Mouse (Mus musculus): ENCODE measurements around the gene Gga2.

Gene Gga2

GRCm38 (mm10) chr7:122020667-122021354, at the start of gene Gga2:
Gene Gga2 (minus strand): TSS chr7:122021222.
- DNase-seq (ENCODE audit: low spot score in 2 of 2): peak; percentile 83 to 87

- DNase-seq (ENCODE audit: low spot score in 2 of 2): peak in 1 of 2 experiments; percentile 34
Observed at GRCm38 (mm10) chr7:122067517-122068381, 46.7 kb upstream of the Gga2 start.

DNA sequence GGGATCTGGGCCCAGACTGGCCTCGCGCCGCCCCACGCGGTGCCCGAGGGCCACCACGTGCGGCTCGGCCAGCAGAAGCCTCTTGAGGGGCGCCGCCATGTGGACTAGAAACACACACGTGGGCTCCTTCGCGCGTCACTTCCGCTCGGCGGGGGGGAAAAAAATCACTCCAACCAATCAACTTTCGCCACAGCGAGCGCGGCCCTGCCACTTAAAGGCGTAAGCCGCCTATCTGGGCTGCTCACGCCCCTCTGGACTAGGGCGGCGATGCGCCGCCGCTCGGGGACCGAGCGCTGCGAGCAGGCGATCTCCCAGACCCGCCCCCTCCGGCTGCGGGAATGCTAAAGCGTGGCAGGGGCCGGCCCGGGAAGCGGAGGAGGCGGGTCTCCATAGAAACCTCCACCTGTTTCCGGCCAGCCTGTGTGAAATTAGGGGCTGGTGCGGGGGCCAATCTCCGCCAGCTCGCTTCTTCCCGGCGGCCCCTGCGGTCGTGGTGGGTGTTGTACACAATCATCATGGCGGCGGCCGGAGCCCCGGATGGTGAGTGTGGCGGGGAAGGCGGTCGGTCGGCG, 46.0 kb upstream of the Gga2 start, which contains the start of the genes Ubfd1 and Ears2:
Gene Ubfd1, plus strand, starts transcription at position 231 of the 572 bp plus-strand sequence.
Gene Ears2, minus strand, starts transcription at position 319 of the 572 bp plus-strand sequence.
- peak; percentile 95 to 96 for DNase-seq (ENCODE audit: low spot score in 2 of 2)

- DNase-seq (ENCODE audit: low spot score in 2 of 2): peak in 1 of 2 experiments; percentile 19
Observed at GRCm38 (mm10) chr7:122066102-122066944, 45.3 kb upstream of the Gga2 start.

DNA sequence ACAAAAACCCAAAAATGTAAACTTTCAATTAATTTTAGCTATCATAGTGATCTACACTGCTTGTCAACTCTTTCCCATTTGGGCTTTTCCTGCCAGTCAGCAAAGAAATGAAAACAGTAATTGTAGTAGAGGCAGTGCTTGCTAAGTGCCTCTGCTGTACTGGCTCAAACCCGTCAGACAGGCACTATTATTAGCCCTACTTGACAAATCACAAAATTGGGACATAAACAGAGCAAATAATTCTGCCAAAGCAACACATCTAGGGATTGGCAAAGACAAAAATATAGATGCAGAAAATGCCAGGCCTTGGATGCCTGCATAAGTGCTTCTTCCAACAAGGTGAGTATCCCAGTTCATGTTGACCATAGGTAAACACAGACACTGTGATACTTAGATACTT, 44.6 kb upstream of the Gga2 start:
- DNase-seq (ENCODE audit: low spot score in 2 of 2): no peak

DNA sequence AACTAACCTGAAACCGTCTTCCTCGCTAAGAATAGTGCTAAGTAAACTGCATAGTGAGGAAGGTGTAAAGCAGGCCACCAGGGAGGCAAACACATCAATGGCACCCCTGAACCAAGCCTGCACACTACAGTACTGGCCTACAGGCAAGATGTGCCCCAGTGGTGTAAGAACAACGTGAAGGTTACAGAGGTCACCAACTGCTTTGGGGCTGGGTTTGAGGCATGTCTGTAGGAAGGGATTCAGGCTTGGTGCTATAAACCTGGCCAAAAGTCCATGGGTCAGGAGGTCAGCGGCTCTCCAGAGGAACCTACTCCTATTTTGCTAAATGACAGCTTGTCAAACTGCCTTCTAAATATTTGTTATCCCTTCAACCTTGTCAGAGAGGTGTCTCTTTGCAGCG, 35.6 kb upstream of the Gga2 start:
- DNase-seq (ENCODE audit: low spot score in 2 of 2): no peak

DNA sequence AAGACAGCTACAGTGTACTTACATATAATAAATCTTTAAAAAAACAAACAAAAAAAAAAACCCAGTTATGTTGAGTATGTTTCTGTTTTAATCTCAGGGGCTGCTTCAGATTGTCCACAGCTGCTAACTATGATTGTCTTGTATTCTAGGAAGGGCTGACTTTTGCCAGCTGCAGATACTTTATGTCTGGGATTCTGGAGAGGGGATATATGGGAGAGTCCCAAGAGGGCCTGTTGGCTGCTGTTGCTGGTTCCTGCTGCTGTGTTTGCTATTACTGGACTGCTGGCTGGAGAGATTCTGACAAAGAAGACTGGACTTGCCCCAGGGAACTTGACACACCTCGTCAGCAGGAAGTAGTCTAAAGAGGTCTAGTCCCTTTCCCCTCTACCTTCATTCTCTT, 29.8 kb upstream of the Gga2 start:
- no peak for DNase-seq (ENCODE audit: low spot score in 2 of 2)

GRCm38 (mm10) chr7:122048191-122048590, 27.2 kb upstream of the Gga2 start:
- no peak for DNase-seq (ENCODE audit: low spot score in 2 of 2)

GRCm38 (mm10) chr7:122046813-122047212, 25.8 kb upstream of the Gga2 start:
- no peak for DNase-seq (ENCODE audit: low spot score in 2 of 2)

DNA sequence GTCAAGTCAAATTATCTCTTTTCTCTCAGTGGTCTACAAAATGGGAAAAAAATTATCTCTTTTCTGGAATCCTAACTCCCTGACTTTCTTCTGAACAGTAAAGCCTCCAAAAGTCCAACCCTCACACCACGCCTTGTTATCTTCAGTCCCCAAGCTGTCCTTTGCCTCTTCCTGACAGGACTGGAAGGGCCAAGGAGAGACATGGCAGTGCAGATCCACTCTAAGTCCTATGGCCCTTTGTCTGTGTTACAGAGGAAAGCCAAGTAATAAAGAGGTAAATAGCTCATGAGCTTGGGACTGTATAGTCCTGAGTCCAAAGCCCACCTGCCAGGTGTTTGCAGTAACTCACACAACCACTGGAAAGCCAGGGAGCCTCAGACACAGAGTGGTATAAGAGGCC, 24.7 kb upstream of the Gga2 start:
- no peak for DNase-seq (ENCODE audit: low spot score in 2 of 2)

- DNase-seq (ENCODE audit: low spot score in 2 of 2): no peak
Observed at GRCm38 (mm10) chr7:122045181-122045634, 24.2 kb upstream of the Gga2 start.

GRCm38 (mm10) chr7:122044106-122044505, 23.1 kb upstream of the Gga2 start:
- DNase-seq (ENCODE audit: low spot score in 2 of 2): no peak

DNA sequence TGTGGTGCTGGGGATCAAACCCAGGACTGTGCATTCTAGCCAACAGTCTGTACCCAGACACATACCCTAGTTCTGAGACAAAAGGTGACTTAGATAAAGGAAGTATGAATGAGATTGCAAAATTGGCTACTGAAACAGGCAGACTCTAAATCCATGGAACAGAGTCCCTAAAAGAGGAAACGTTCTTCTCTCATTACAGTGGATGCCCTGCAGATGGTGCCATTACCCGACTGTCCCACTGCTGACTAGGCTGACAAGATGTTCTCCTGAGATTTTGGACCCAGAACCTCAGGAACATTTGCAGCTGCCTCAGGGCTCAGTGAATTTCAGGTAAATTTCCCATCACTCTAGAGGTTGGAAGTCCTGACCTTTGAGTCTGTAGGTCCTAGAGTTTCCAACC, 13.3 kb upstream of the Gga2 start:
- DNase-seq (ENCODE audit: low spot score in 2 of 2): no peak

DNA sequence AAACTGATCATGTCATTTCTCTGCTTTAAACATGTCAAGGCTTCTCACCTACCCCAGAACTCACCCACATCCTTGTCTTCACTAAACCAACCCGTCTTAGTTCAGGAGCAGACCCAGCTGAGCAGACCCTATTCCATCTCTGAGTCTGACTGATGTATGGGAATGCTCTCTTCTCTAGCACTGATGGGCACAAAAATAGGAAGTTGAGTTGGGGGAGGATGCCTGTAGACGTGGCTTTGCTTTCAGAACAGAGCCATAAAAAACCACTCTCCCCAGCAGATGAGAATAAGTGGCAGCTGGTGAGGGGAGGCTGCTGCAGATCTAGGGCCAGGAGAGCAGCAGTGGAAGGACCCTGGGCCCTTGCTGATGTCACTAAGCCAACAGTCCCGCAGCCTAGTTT, 12.3 kb upstream of the Gga2 start:
- no peak for DNase-seq (ENCODE audit: low spot score in 2 of 2)

DNA sequence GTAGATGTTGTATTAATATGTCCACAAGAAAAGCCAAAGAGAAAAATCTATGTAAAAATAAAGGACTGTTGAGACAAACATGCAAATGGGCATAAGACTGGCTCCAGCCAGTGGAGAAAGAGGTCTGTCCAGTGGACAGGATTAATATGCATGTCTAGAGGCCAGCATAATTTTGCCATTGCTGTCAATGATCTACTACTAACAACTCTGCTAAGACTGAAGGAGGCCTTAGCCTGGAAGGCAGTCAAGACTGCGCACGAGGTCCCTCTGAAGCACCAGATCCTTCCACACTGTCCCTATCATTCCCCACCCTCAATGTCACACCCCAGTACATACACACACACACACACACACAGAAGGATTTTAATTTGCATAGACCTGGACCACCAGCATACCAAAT, 1.1 kb upstream of the Gga2 start:
- no peak for DNase-seq (ENCODE audit: low spot score in 2 of 2)

- DNase-seq (ENCODE audit: low spot score in 2 of 2): no peak
Observed at GRCm38 (mm10) chr7:122020273-122020666, 752 bp downstream of the Gga2 start.

- peak in 1 of 2 experiments; percentile 53 for DNase-seq (ENCODE audit: low spot score in 2 of 2)
Observed at GRCm38 (mm10) chr7:122018978-122019377, 2.0 kb downstream of the Gga2 start.

- no peak for DNase-seq (ENCODE audit: low spot score in 2 of 2)
Observed at GRCm38 (mm10) chr7:122018247-122018646, 2.8 kb downstream of the Gga2 start.

DNA sequence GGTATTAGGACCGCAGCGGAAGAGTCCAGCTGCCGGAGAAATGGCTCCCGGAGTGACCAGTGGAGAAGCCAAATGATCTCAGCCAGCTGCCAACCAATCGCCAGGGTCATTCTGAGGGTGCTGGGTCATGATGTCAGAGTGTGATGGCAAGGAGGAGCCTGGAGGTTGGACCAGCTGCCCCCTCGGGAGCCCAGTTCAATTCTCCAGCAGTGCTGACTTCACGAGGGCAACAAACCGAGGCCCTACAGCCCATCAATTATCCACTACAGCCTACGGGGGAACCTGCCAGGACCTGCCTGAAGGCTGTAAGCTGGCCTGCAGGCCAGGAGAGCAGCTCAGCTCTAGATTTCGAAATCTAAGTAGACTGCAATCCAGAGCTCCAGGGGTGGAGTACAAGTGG, 5.3 kb downstream of the Gga2 start:
- no peak for DNase-seq (ENCODE audit: low spot score in 2 of 2)

- DNase-seq (ENCODE audit: low spot score in 2 of 2): no peak
Observed at GRCm38 (mm10) chr7:122015105-122015504, 5.9 kb downstream of the Gga2 start.

DNA sequence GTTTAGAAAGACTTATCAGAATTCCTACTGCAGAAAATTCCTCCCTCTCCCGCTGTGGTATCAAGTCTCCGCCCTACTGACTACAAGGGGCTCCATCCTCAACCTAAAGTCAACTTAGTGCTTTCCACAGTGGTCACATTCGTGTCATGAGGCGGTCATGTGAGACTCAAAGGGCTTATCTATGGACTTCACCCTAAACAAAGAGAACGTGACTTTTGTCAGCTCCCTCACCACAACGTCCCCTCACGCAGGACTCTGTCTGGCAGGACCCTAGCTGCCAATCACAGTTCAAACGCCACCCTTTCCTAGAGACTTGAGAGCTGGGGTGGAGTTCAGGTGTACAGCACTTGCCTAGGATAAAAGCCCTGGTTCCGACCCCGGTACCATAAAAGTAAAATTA, 8.1 kb downstream of the Gga2 start:
- DNase-seq (ENCODE audit: low spot score in 2 of 2): no peak

- DNase-seq (ENCODE audit: low spot score in 2 of 2): no peak
Observed at GRCm38 (mm10) chr7:122012370-122012769, 8.7 kb downstream of the Gga2 start.
